Mouse (Mus musculus) cortical plate, adult 2 months (tissue): ENCODE measurements at regions not wholly inside any gene's neighbourhood (a gene's known extent, or its start where the extent isn't known, plus 50 kb on each side); places are given as distances from the start of the nearest gene placed in this dataset.

Experiments used
- H3K27ac ChIP-seq: fragments of 200-500 bp; 2 replicates; pipeline ENCODE4 v1.5.1; 2012; ENCODE audit warnings: low read length, control low read depth, inconsistent platforms; ENCODE audit not compliant: insufficient read depth
- H3K4me1 ChIP-seq: fragments of 200-500 bp; 2 replicates; pipeline ENCODE4 v1.6.1; 2011; ENCODE audit warnings: low read length; ENCODE audit not compliant: control insufficient read depth, insufficient read depth
- H3K4me3 ChIP-seq: fragments of 200-500 bp; 2 replicates; pipeline ENCODE4 v1.5.1; 2011; ENCODE audit warnings: mild to moderate bottlenecking, low read length, control low read depth; ENCODE audit not compliant: insufficient read depth
- CTCF ChIP-seq: fragments of 200-500 bp; IDR thresholded peaks from 2 replicates; pipeline ENCODE4 v1.5.1; 2011; ENCODE audit warnings: mild to moderate bottlenecking, control low read depth, low read length; ENCODE audit not compliant: insufficient read depth; ENCODE audit errors: extremely low read depth
- POLR2A ChIP-seq: fragments of 200-500 bp; IDR thresholded peaks from 2 replicates; pipeline ENCODE4 v1.6.1; 2011; ENCODE audit warnings: mild to moderate bottlenecking, low read length, control low read depth; ENCODE audit not compliant: insufficient read depth; ENCODE audit errors: extremely low read depth

- Histone ChIP-seq H3K4me1 (no peaks in the 10 kb centered on the region), H3K4me3 (no peak overlapping the region), H3K27ac (no peak overlapping the region)
- TF ChIP-seq POLR2A (no peak), CTCF (no peak)
Observed at GRCm38 (mm10) chr12:58901931-58902330, 109.9 kb downstream of the Sec23a start.

DNA sequence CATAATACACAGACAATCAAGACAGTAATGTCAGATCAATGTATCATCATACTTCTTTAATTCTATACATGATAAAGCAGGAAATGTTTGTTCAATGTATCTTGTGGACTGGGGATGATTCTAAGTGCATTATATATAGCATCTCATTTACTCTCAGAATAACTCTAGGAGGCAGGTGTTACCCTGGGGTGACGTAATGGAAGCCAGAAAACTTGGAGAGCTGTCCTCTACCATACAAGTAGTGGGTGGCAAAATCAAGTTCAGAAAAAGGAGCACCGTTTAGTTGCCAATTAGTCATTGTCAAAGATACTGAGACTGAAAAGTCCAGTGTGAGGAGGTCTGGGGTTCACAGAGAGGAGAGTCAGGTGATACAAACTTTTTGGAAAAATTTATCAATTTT is 136.0 kb downstream of the Sec23a start:
- no peak overlapping the region for H3K27ac ChIP-seq
- TF ChIP-seq POLR2A (no peak), CTCF (no peak)
- no peak overlapping the region for H3K4me3 ChIP-seq
- H3K4me1 ChIP-seq, result no peaks in the 10 kb centered on the region

- TF ChIP-seq POLR2A, result no peak
- no peak for TF ChIP-seq CTCF
- H3K27ac ChIP-seq, result no peak overlapping the region
- H3K4me1 ChIP-seq, result no peaks in the 10 kb centered on the region
- no peak overlapping the region for H3K4me3 ChIP-seq
Observed at GRCm38 (mm10) chr12:58872465-58872864, 139.4 kb downstream of the Sec23a start.

DNA sequence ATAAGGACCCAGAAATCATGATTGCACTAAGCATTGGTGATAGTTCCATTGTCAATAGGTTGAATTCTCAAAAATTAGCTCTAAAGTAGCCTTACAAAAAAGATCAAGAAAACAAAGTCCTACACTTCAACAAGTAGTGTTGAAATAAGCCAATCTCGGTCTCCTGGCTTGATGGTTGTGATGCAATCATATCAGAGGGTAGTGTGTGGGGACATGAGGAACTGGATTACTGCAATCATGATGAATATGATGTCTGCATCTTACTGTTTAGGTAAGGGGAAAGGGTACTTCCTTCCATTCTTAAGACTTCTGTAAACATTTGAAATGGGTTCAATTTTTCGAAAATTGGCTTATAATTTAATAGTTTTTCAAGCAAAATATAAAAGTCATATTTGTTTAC is 155.3 kb downstream of the Sec23a start:
- TF ChIP-seq POLR2A, result no peak
- no peak for TF ChIP-seq CTCF

DNA sequence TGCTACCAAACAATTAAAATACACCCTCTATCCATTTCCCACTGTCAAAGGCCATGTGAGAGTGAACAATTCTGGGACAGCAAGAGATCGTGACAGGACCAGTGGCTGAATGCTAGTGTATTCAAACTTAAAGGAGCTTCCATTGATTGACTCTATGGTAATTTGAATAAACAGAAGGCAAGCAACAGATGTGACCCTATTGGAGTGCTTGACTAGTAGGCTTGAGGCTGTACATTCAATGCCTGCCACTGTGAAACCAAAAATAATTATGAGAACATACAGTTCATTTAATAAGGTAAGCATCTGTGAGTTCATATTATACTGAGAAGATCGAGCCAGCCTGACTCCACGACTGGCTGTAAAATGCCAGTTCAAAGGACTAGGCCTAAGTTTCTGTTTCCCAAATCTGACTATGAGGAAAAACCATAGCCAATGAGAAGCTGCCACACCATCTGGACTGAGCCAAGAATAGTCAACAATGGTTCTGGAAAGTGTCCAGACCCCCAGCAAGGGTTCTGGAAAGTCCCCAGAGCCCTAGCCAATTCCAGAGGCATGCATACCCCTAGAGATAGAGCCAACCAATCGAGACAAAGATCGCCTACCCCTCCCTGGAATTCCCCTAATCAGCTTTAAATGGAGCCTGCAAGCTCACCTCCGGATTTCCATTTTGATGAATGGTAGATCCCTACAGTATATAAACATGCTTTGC is 160.0 kb downstream of the Sec23a start:
- Histone ChIP-seq H3K4me1 (no peaks in the 10 kb centered on the region), H3K4me3 (no peak overlapping the region), H3K27ac (no peak overlapping the region)
- TF ChIP-seq POLR2A (no peak), CTCF (no peak)

More for the DNA sequence above, 155.3 kb downstream of the Sec23a start:
- no peak overlapping the region for H3K27ac ChIP-seq
- no peak overlapping the region for H3K4me3 ChIP-seq
- H3K4me1 ChIP-seq, result no peaks in the 10 kb centered on the region

GRCm38 (mm10) chr12:58829656-58830055 is 182.2 kb downstream of the Sec23a start:
- H3K4me1 ChIP-seq, result no peaks in the 10 kb centered on the region
- H3K4me3 ChIP-seq, result no peak overlapping the region
- no peak overlapping the region for H3K27ac ChIP-seq
- TF ChIP-seq POLR2A (no peak), CTCF (no peak)

- H3K4me3 ChIP-seq, result no peak overlapping the region
- TF ChIP-seq POLR2A (no peak), CTCF (no peak)
- H3K4me1 ChIP-seq, result no peaks in the 10 kb centered on the region
- H3K27ac ChIP-seq, result no peak overlapping the region
Observed at GRCm38 (mm10) chr12:58827864-58828263, 184.0 kb downstream of the Sec23a start.

- Histone ChIP-seq H3K27ac (no peak overlapping the region), H3K4me1 (no peaks in the 10 kb centered on the region), H3K4me3 (no peak overlapping the region)
- TF ChIP-seq POLR2A (no peak), CTCF (no peak)
Observed at GRCm38 (mm10) chr12:58825139-58825921, 186.5 kb downstream of the Sec23a start.

DNA sequence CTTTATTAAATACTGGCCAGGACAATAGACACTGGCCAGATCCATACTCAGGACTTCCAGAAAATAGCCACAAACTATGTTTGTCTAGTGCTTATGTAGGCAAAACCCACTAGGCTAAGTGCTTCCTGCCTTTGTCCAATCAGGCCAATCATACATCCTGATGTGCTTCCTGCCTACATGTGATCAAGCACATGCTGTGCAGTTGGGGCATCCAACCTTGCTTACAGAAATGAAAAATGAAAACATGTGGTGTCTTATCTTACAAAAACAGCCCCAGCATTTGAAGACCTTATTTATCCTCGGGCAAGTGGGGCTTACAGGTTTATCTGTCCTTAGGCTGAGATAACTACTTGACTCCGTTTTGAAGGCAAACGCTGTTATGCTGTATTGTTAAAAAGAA is 188.8 kb downstream of the Sec23a start:
- no peak overlapping the region for H3K27ac ChIP-seq
- TF ChIP-seq CTCF (no peak), POLR2A (no peak)
- no peaks in the 10 kb centered on the region for H3K4me1 ChIP-seq
- H3K4me3 ChIP-seq, result no peak overlapping the region

DNA sequence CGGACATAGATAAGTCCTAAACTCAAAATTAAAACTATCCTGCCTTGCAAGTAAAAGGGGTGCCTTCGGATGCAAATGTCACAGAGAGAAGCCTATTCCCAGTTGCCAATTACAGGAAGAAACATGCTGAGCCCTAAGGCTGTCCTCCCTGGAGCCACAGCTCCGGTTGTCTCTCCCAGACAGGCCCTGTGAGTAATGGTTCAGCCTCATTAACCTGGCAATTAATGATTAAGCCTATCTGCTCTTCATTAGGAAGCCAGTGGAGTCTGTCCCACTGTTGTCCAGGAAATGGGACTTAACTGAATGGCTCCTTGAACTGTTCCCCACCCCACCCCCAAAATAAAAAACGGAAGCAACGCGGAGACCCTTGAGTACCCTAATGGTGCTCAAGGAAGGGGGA is 207.7 kb downstream of the Sec23a start:
- TF ChIP-seq POLR2A (no peak), CTCF (no peak)
- Histone ChIP-seq H3K27ac (no peak overlapping the region), H3K4me3 (no peak overlapping the region), H3K4me1 (no peaks in the 10 kb centered on the region)
